Mouse (Mus musculus) CH12.LX (cell line): Measurements from ENCODE around the gene Hoxd4.

Source experiments
- CTCF ChIP-seq, 2 experiments: IDR thresholded peaks in 1 of 2; conservative IDR thresholded peaks in 1 of 2; 2 replicates each; pipeline ENCODE4 v1.5.1; 2011 to 2012; ENCODE audit warnings: low read depth in 2 of 2, low read length in 2 of 2, improper control_type of control experiment in 1 of 2, inconsistent platforms in 1 of 2, mild to moderate bottlenecking in 1 of 2, moderate library complexity in 1 of 2
- E2F4 ChIP-seq: IDR thresholded peaks from 2 replicates; pipeline ENCODE4 v1.6.1; 2011; ENCODE audit warnings: low read depth, low read length, improper control_type of control experiment; ENCODE audit not compliant: insufficient replicate concordance
- ELF1 ChIP-seq: IDR thresholded peaks from 2 replicates; pipeline ENCODE4 v1.6.1; 2014; ENCODE audit warnings: low read depth, mild to moderate bottlenecking, inconsistent platforms, low read length, improper control_type of control experiment
- GABPA ChIP-seq: IDR thresholded peaks from 2 replicates; pipeline ENCODE4 v1.6.1; 2012; ENCODE audit warnings: low read depth, low read length, improper control_type of control experiment, inconsistent platforms; ENCODE audit not compliant: insufficient replicate concordance
- HCFC1 ChIP-seq: IDR thresholded peaks from 2 replicates; pipeline ENCODE4 v1.6.1; 2012; ENCODE audit warnings: low read depth, mild to moderate bottlenecking, inconsistent platforms, low read length, improper control_type of control experiment
- MAFK ChIP-seq: IDR thresholded peaks from 2 replicates; pipeline ENCODE4 v1.6.1; 2011; ENCODE audit warnings: low read length, improper control_type of control experiment; ENCODE audit not compliant: insufficient replicate concordance
- MXI1 ChIP-seq: IDR thresholded peaks from 2 replicates; pipeline ENCODE4 v1.6.1; 2011; ENCODE audit warnings: mild to moderate bottlenecking, low read depth, low read length, improper control_type of control experiment
- RAD21 ChIP-seq: IDR thresholded peaks from 2 replicates; pipeline ENCODE4 v1.6.1; 2011; ENCODE audit warnings: low read depth, mild to moderate bottlenecking, low read length, improper control_type of control experiment, moderate library complexity
- SIN3A ChIP-seq: IDR thresholded peaks from 2 replicates; pipeline ENCODE4 v1.6.1; 2012; ENCODE audit warnings: low read length, improper control_type of control experiment, inconsistent platforms
- TBP ChIP-seq: conservative IDR thresholded peaks from 2 replicates; pipeline ENCODE4 v1.6.1; 2011; ENCODE audit warnings: low read depth, low read length, improper control_type of control experiment
- UBTF ChIP-seq: IDR thresholded peaks from 2 replicates; pipeline ENCODE4 v1.6.1; 2012; ENCODE audit warnings: low read depth, mild to moderate bottlenecking, inconsistent platforms, low read length, improper control_type of control experiment, moderate library complexity
- USF1 ChIP-seq: IDR thresholded peaks from 2 replicates; pipeline ENCODE4 v1.6.1; 2014; ENCODE audit warnings: low read depth, mild to moderate bottlenecking, inconsistent platforms, low read length, improper control_type of control experiment
- ZMIZ1 ChIP-seq: IDR thresholded peaks from 2 replicates; pipeline ENCODE4 v1.6.1; 2012; ENCODE audit warnings: low read depth, mild to moderate bottlenecking, inconsistent platforms, low read length, improper control_type of control experiment

DNA sequence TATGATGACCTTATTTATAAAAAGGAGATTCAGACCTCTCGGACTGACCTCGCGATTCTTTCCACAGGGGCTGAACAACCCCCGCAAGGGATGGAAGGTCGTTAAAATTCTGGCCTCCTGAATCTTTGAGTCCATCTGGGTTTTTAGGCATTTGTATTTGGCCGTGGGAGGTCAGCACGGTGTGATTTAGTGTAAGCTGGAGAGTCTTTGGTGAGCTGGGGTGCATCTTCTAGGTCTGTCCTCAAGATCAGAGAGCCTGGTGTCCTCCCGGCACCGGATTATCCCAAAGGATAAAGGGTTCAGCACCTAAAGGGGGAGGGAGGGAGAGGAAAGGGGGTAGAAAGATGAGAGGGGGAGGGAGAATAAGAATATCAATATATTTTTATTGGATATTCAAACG, 8.4 kb upstream of the Hoxd4 start:
- TF ChIP-seq ZMIZ1 = no peak
- no peak for TF ChIP-seq CTCF (conservative IDR thresholded peaks at IDR 0.05 in 1 of 2, IDR thresholded peaks at IDR 0.05 in 1 of 2; ENCODE audit: low read depth in 2 of 2, low read length in 2 of 2)
- no peak for TF ChIP-seq GABPA
- TF ChIP-seq MXI1 = no peak
- TF ChIP-seq UBTF = no peak
- TF ChIP-seq TBP = no peak
- no peak for TF ChIP-seq ELF1
- TF ChIP-seq MAFK = no peak
- TF ChIP-seq E2F4 = no peak
- TF ChIP-seq SIN3A = no peak
- TF ChIP-seq HCFC1 = no peak
- TF ChIP-seq RAD21 = no peak
- TF ChIP-seq USF1 = no peak
